Mouse (Mus musculus) bone marrow macrophage, adult 2 months (primary cell): ENCODE results near the gene Aqp1.

Experiments used
- CTCF ChIP-seq: IDR thresholded peaks from 2 replicates; pipeline ENCODE4 v1.5.1; 2012; ENCODE audit warnings: low read depth, mild to moderate bottlenecking, low read length, moderate library complexity
- POLR2A ChIP-seq: IDR thresholded peaks from 2 replicates; pipeline ENCODE4 v1.6.1; 2012; ENCODE audit warnings: mild to moderate bottlenecking, low read depth, low read length, borderline replicate concordance

GRCm38 (mm10) chr6:55299482-55299881 is 36.8 kb upstream of the Aqp1 start:
- TF ChIP-seq CTCF, result no peak
- TF ChIP-seq POLR2A, result no peak
